Mouse (Mus musculus) brain, embryonic 14.5 days (tissue): ENCODE measurements around the gene Ifi202b.
"Not testable (repeated sequence)": the region's sequence is repeated elsewhere in the genome, so short reads cannot be mapped to it uniquely, and the experiment has no call there.

Source experiments
- CTCF ChIP-seq: fragments of 200-500 bp; IDR thresholded peaks from 2 replicates; pipeline ENCODE4 v1.5.1; 2012; ENCODE audit warnings: inconsistent platforms, mild to moderate bottlenecking, moderate library complexity, borderline replicate concordance; ENCODE audit not compliant: insufficient read depth, insufficient read length; ENCODE audit errors: extremely low read depth
- POLR2A ChIP-seq: fragments of 200-500 bp; IDR thresholded peaks from 2 replicates; pipeline ENCODE4 v1.6.1; 2012; ENCODE audit warnings: mild to moderate bottlenecking, inconsistent platforms, borderline replicate concordance; ENCODE audit not compliant: poor library complexity, insufficient read depth, insufficient read length, severe bottlenecking; ENCODE audit errors: extremely low read depth

GRCm38 (mm10) chr1:173955839-173956527, 26.6 kb downstream of the Ifi202b start:
- TF ChIP-seq CTCF, POLR2A: not testable (repeated sequence)
